Mouse (Mus musculus) megakaryocyte progenitor cell, adult 5-6 weeks (primary cell): ENCODE results near the gene Glipr1l2. TPM values are rescaled to one million over a fixed set of nuclear protein-coding genes. Genes with fewer than 3 reads are reported as not detected.
"Not testable (repeated sequence)": the region's sequence is repeated elsewhere in the genome, so short reads cannot be mapped to it uniquely, and the experiment has no call there.

Experiments used
- ATAC-seq: replicated peaks from 2 replicates; pipeline ENCODE4 v1.8.0; 2016; ENCODE audit warnings: mild to moderate bottlenecking, moderate TSS enrichment, inconsistent platforms; ENCODE audit not compliant: poor library complexity
- total RNA-seq, 2 experiments: library from RNA; stranded (forward) in 1 of 2; stranded (reverse) in 1 of 2; fragments of 157-497, 149-512 nt in 1 of 2; fragments of 200-1000 nt in 1 of 2; gene quantifications; 2 replicates each; pipeline versions ENCODE4 v1.2.3 to v1.2.4; 2015 to 2017

Gene Glipr1l2
- total RNA-seq (2015) (not detected in 2 replicates), total RNA-seq (2017) (not detected in 2 replicates)

- ATAC-seq = no peak
Observed at GRCm38 (mm10) chr10:112083157-112083556, at the start of gene Glipr1l2. Gene Glipr1l2, plus strand, starts transcription at chr10:112083354.

DNA sequence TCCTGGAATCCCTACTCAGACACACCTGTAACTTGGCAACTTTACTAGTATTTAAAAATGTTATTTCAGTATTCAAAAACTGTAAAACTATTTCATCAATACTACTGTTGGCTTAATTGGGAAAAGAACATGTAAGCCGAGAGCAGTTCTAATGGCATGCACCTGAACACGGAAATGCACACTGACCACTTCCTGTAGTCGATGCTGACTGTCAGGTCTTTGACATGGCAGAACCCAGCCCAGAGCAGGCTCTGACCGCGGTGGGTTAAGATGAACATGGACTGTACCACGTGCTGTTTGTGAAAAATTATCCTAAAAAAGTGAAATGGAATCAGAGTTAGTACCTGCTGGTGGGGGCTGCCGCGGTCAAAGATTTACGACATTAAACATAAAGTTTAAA lies 39.6 kb upstream of the Glipr1l2 start:
- peak; percentile 52; the same call in 1 of the 2 replicates for ATAC-seq

- ATAC-seq = not testable (repeated sequence)
Observed at GRCm38 (mm10) chr10:112044283-112044682, 38.9 kb upstream of the Glipr1l2 start.

GRCm38 (mm10) chr10:112051220-112051619 lies 31.9 kb upstream of the Glipr1l2 start:
- ATAC-seq = peak; percentile 94

GRCm38 (mm10) chr10:112051956-112052355 lies 31.2 kb upstream of the Glipr1l2 start:
- peak; percentile 98 for ATAC-seq

- ATAC-seq = peak; percentile 100
Observed at GRCm38 (mm10) chr10:112059702-112060582, 23.2 kb upstream of the Glipr1l2 start, which contains the start of gene Glipr1l1. Gene Glipr1l1, plus strand, starts transcription at chr10:112060189.

DNA sequence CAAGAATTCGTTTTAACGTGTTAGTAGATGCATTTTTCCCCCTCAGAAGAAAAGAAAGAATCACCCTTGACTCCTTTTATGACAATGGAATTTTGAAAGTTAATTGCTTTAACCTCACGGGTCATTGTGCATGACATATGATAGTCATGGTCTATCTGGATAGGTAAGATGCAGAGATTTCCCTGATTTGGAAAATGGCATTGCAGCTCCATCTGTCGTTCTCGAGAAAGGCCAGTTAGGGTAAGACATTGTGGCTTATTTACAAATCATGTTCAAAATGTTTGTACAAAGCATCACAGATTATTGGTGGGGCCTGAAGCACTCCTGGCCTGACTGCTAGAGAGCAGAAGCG lies 22.6 kb upstream of the Glipr1l2 start:
- not testable (repeated sequence) for ATAC-seq

DNA sequence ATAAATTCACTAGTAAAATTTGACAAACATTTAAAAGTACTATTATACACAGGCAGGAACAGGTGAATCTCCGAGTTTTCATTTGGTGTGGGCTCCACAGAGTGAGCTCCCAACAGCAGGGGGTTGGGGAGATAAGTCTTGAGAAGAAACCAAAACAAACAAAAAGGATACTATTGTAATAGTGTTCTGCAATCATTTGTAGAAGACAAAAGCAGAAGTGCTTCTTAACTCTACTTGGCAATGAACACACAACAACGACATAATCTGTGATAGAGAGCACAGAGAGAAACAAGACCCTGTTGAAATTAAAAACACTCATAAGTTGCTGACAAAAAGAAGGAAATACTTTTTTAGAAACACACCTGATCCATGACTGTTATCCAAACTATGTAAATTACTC lies 3.1 kb upstream of the Glipr1l2 start:
- ATAC-seq = peak; percentile 69

- 0 out of 2 replicates have a peak, but pooled peaks have one; percentile 52 for ATAC-seq
Observed at GRCm38 (mm10) chr10:112105785-112106184, 22.6 kb downstream of the Glipr1l2 start.

DNA sequence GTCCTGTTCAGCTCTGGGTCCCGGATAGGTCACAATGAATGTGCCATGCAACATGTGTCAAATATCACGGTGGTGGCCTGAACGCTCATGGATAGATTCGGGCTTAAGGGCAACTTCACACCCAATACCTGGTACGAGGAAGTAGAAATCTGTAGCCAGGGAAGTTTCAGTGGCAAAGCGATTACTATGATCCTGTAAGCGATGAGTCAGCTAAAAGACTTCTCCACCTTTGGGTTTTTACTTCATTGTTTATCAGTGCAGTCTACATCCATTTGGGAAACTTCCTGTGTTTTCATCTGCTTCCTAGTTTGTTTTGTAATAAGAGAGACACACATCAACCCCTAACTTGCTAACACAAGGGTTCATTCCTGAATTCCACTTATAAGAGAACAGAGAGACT lies 27.2 kb downstream of the Glipr1l2 start:
- no peak for ATAC-seq

DNA sequence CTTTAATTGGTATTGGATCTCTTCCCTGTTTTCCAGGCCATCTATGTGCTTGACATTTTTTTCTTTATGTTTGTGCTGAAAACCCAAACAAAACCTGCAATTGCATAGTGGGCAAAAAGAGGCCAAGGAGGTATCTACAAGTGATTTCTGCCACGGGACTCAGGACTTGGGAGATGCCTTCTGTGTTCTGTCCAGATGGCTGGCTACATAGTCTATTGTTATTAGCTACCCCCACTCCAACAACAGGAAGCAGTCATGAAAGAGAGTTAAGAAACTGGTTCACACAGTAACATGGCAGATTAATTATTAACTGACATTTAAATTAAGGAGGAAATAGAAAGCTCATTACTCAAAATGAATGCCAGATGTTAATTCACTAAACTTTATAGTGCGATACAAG lies 41.9 kb downstream of the Glipr1l2 start:
- ATAC-seq = not testable (repeated sequence)

DNA sequence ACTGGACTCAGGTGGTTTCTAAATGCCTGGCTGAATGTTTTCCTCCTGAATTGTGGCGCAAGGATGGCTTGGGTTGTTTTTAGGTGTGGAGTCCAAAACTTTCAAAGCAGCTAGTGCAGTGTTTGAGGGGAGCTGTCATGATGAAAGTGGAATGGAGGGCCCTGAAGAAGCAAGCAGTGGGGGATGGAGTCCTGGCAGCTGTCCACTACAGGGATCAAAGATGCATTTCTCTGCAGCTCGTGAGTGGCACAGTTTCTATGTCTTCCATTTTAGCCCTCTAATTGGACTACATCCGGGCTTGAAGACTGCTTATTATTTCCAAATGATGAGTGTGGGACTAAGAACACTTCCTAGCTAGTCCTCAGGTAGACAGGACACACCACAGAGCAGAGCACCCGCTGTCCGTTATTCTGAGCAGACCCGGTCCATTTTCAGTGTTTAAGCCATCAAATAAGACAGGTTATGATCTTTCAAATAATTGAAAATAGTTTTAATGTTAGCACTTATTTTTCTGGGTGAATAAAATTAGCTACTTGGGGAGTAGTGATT lies 44.6 kb downstream of the Glipr1l2 start:
- ATAC-seq = not testable (repeated sequence)

- ATAC-seq = no peak
Observed at GRCm38 (mm10) chr10:112132194-112132593, 49.0 kb downstream of the Glipr1l2 start.

DNA sequence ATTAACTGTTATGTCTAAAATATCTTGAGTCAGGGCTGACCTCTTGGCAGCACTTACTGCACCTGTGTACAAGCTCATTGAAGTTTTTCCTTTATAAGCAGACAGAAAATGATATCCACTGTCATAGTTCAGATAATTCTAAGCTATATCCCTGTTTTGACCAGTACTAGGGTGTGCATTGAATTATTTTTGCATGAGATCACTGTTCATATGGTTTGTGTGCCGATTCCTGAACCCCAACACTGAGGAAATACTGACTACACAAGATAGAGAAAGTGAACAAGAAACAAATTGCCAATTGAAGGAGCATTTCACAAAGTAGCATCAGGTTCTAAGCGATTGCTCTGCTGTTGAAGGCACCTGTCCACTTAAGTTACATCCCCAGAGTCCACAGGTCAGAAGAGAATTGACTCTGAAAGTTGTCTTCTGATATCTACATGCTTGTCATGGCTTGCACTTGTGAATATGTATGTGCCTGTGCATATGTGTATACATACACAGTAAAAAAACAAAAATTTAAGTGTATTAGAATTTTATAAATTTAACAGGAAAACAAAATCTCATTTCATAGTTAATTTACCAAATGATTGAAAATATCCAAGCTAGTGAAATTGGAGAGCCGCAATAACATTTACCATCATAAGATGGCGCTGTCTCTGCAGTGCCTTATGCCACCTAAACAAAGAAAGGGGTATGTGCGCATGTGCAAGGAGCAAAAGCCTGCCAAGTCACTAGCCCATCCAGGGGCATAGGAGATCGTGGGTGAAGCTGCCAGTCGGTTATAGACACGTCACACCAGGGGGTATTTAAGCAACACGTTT lies 55.1 kb downstream of the Glipr1l2 start:
- peak; percentile 68 for ATAC-seq

DNA sequence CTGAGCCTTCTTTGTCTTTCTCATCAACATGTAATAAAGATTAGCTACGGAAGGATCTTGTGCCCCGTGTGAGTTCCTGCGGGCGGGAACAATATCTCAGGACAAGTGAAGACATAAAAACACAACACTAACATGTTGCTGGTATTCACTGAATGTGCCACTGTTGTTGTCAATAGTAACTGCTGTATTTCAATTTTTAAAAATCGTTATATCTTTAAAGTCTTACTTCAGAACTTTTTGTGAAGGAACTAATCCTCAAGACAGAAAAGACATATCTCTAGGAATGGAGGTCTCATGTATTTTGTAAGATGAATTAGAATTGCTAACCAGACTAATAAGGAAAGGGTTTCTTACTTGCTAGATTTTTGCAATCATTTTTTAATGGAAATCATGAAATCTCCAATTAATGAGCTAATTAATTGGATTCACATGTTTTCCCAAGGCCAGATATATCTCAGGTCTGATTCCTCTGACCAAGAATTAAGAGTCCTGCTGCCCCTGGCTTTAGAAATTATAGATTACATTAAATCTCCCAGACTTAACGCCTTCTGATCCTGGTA lies 55.8 kb downstream of the Glipr1l2 start:
- peak; percentile 45 for ATAC-seq

- peak; percentile 93 for ATAC-seq
Observed at GRCm38 (mm10) chr10:112139834-112140233, 56.7 kb downstream of the Glipr1l2 start.

Other genes with a start within 250 kb of the Glipr1l2 start
- 74.9 and 77.0 TPM in 2 replicates for gene Krr1, start 110.7 kb upstream of the Glipr1l2 start, total RNA-seq (2015)
- 55.8 and 63.2 TPM in 2 replicates for gene Krr1, start 110.7 kb upstream of the Glipr1l2 start, total RNA-seq (2017)
- gene Glipr1, start 80.7 kb upstream of the Glipr1l2 start, total RNA-seq (2015) = 490 and 618 TPM in 2 replicates
- gene Glipr1, start 80.7 kb upstream of the Glipr1l2 start, total RNA-seq (2017) = 424 and 503 TPM in 2 replicates
- gene Glipr1l1, start 23.2 kb upstream of the Glipr1l2 start, total RNA-seq (2015) = not detected in 2 replicates
- gene Glipr1l1, start 23.2 kb upstream of the Glipr1l2 start, total RNA-seq (2017) = not detected in 2 replicates
- not detected in 2 replicates for gene Glipr1l3, start 77.0 kb downstream of the Glipr1l2 start, total RNA-seq (2015)
- not detected in 2 replicates for gene Glipr1l3, start 77.0 kb downstream of the Glipr1l2 start, total RNA-seq (2017)
- not detected in 2 replicates for gene Caps2, start 80.3 kb downstream of the Glipr1l2 start, total RNA-seq (2015)
- not detected in 2 replicates for gene Caps2, start 80.3 kb downstream of the Glipr1l2 start, total RNA-seq (2017)
- gene Kcnc2, start 187.8 kb downstream of the Glipr1l2 start, total RNA-seq (2015) = not detected in 2 replicates
- not detected in 2 replicates for gene Kcnc2, start 187.8 kb downstream of the Glipr1l2 start, total RNA-seq (2017)